Mouse (Mus musculus): ENCODE results near the gene Cuedc1. TPM values are rescaled to one million over a fixed set of nuclear protein-coding genes. Genes with fewer than 3 reads are reported as not detected.

Cuedc1 gene
- total RNA-seq, 2 experiments from 2014 or later = 27.9 to 31.8 TPM

DNA sequence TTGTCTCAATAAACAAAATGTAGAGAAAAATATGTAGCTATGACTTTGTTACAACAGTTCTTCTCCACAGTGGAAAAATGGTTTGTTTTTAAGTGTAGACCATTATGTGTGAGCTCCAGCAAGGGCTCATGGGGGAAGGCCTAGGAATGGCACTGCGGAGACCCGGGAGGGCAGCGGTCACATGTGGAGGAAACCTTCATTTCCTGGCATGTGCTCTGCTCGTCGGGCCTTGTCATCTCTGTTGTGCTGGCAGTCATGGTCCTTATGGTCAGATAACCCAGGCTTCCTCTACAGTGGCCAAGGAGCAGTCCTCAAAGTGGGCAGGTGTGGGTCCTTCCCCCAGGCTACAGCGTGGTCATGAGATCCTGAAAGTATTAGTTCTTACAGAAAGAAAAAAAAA lies 14.2 kb upstream of the Cuedc1 start:
- DNase-seq (ENCODE audit: low spot score in 2 of 2) = no peak

DNA sequence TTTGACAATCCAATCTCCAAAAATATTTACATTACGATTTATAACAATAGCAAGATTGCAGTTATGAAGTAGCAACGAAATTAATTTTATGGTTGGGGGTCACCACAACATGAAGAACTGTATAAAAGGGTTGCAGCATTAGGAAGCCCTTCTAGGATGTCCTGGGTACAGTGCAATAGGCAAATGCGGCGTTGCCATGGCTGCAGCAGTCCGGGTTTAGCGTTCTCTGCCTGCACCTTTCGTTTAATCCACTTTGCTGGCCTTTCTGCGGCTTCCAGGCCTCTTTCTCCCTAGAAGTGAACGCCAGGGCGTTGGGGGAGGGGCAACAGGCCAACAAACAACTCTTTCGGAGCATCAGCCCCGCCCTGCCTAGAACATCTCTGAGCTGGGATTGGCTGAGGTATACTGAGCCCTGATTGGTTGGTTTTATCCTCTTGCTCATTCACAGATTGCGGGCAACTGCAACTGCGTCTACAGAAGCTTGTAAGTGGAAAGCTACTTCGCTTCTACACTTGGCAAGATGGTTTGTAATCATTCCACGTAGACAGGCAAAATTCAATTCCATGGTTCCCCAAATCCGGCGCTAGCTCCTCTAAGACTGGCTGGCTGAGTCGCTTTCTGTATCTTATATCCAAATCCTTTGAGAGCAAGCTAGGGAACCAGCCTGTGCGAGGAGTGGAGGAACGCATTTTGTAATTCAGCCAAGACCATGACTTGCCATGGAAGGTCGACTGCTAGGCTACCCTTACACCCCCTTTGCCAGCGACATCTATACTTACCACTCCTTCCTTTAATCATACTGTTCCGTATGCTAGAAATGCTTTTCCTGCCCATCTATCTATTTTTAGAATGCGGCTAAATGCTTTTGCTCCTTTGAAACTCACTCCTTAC lies 10.9 kb upstream of the Cuedc1 start:
- DNase-seq (ENCODE audit: low spot score in 2 of 2) = peak; percentile 82 to 94

DNA sequence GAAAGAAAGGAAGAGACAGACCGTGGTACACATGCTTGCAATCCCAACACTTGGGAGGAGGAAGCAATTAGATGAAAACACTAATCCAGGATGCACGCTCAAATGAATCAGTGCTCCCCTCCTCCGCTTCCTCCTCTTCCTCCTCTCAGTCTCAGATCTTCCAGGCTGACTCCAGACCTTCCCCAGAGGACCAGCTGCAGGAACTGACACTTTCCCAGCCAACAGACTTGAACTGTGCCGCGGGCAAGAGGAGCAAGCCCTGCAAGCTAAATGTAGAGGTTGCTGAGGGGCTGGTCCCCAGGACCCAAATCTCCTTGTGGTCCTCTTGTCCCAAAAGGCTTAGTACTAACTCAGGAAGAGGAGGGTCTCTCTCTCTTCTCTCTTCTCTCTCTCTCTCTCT lies 8.7 kb upstream of the Cuedc1 start:
- DNase-seq (ENCODE audit: low spot score in 2 of 2) = no peak

DNA sequence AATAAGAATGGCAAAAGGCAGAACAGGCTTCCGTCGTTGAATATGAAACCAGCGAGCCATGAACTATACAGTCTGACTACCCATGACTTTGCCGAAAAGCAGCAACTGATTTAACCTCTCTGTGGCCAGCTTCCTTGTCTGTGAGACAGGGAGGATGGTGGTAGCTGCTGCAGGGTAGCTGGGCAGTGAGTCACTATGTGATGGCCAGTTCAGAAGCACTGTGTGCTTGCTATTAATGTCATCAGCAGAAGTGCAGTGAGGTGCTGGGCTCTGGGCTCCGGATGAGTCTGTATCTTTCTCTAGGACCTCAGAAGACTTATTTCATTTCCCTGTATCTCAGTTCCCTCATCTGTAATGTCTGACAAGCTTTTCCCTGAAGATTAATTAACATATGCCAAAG lies 7.6 kb upstream of the Cuedc1 start:
- no peak for DNase-seq (ENCODE audit: low spot score in 2 of 2)

DNA sequence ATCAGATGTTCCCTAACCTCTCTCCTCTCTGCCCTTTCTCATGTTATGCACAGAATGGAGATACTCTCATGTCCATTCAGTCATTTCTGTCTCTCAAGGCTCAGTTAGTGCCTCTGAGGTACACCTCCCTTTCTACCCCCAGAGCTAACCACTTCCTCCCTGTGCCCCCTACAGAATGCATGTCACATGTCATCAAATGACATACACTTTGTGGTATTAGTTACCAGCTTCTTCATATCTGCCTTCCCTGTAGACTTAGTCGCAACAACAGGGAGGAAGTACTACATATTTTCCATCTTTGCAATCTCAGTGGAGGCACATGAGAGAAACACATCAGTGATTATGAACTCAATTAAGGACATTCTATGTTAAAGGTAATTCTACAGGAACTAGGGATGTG lies 5.9 kb upstream of the Cuedc1 start:
- DNase-seq (ENCODE audit: low spot score in 2 of 2) = no peak

DNA sequence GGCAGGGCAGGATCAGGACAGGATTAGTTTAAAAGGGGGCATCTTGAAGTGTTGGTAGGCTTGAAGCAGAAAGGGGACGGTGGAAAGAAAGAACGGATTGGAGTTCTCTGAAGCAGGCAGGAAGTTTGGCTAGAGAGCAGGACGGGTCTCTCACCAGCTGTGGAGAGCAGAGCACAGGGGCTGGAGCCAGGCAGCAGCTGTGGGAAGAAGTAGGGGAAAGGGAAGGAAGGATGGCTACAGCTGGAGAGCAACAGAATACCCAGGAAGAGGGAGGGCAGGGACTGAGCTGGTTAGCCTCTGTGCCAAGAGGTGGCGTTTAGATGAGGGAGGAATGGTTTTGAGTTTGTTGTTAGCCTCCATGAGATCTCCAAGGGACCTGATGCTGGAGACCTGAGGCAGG lies 685 bp upstream of the Cuedc1 start:
- DNase-seq (ENCODE audit: low spot score in 2 of 2) = no peak

DNA sequence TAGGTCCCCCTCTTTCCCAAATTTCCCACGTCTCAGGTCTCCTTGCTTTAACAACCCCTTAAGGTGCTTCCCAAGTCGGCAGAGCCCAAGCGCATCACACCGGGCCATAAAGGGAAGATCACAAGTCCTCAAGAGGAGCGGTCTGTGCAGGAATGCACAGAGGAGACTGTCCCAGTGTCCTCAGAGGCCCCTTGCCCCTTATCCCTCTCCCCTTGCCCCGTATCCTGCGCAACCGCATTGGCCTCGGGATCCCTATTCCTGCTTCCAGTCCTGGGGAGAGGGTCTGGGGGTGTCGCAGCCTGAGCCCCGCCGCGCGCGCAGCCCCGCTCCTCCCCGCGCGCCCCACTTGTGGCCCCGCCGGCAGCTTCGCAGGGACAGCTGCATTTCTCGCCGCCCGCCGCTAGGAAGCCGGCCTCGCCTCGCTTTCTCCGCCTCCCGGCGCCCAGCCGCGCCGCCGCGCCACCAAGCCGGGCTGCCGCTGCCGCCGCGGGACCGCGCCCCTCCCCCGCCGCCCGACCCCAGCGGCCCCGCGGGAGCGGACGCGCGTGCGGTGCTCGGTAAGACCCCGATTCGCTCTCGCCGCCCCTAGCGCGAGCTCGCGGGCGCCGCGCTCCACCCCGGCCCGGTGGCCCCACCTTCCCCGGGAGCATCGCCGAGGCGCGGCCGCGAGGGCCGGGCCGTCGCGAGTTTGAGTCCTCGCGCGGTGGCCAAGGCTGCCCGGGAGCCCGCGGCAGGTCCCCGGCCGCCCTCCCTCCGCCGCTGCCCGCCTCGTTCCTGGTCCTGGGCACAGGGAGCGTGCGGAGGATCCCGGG lies 1.1 kb downstream of the Cuedc1 start:
- peak; percentile 71 to 76 for DNase-seq (ENCODE audit: low spot score in 2 of 2)

DNA sequence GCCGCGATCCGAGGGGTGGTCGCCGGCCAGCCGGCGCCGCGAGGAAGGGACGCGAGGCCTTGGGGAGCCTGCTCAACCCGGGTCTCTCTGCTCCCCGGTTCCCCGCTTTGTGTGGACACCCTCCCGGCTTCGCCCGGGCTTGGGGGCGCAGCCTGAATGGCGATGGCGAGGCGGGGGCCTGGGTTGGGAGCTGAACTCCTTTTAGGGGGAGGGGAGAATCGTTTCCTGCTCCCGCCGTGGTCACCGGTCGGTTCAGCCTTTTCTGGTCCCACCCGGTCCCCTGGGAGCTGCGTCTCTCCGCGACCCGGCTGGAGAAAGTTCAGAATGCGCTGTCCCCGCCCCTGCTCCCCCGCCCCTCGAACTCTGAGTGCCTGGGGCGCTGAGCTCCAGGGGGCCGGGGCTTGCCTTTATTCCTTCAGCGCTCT lies 1.8 kb downstream of the Cuedc1 start:
- peak in 1 of 2 experiments; percentile 29 for DNase-seq (ENCODE audit: low spot score in 2 of 2)

DNA sequence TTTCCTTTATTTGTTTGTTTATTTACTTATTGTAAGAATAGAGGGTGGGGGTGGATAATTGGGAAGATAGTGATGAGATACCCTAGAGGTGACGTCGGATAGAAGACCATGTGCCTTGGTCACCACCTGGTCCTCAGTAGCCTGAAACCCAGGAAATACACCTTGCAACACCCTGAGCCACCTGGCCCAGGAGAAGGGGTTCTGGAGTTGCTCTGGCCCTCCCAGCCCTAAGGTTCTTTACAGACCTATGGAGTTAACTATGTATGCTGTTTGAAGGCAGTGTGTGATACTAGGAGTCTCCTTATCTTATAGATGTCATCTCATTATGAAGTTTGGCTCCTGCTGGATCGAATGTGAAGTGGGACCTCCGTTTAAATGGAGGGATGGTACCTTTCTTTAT lies 2.3 kb downstream of the Cuedc1 start:
- DNase-seq (ENCODE audit: low spot score in 2 of 2) = no peak

DNA sequence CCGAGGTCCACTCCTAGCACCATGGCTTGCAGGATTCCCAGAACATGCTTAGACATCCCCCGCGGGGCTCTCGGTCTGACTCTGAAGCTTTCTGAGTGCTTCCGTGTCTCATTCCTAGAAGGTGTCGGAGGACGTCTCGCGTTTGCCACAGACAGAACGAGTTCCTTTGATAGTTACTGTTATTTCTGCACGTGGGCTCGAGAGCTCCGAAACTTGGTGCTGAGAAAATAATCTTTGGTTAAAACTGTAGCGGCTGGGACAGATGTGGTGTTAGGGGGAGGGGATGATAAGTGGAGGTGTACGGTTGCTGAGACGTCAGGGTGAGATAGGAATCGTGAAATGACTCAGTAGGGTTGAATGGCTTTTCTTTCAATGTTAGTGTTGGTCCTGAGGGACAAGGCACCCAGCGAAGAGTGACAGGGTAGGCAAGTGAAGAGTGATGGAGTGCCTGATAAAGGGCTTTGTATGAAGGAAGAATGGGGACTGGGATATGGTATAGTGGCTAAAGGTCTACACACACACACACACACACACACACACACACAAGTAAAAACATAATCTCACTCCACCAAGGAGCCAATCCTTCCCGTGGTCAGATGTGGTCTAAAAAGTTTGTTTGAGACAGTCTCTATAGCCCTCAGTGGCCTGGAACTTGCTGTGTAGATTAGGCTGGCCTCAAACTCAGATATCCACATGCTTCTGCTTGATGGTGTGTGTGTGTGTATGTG lies 5.5 kb downstream of the Cuedc1 start:
- no peak for DNase-seq (ENCODE audit: low spot score in 2 of 2)

DNA sequence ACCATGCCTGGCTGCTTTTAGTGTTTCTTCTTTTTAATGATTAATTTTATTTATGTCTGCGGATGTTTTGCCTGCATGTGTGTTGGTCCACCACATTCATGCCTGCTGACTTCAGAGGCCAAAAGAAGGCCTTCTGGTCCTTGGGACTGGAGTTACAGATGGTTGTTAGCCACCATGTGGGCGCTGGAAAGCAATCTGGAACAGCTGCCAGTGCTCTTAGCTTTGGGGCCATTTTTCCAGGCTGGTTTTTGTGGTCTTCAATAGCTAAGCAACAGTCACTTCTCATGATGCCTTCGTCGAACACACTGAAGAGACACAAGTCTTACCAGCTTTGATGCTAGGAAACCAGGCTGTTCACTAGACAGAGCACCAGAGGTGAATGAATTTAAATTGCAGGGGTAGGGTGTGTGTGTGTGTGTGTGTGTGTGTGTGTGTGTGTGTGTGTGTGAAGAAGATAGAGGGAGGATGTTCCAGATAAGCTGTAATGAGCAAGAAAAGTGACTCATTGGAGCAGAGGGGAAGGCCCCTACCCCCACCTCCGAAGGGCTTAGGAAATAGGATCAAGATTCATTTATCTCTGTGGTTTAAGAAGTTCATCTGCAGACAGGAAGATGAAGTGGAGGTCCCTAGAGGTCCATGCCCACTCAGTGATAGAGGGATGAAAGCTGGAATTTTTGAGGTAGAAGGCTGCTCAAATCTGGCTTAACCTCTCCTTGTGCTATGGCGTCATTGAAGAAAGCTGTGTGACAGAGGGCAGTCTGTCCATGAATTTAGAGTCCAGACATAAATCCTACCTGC lies 7.8 kb downstream of the Cuedc1 start:
- no peak for DNase-seq (ENCODE audit: low spot score in 2 of 2)

DNA sequence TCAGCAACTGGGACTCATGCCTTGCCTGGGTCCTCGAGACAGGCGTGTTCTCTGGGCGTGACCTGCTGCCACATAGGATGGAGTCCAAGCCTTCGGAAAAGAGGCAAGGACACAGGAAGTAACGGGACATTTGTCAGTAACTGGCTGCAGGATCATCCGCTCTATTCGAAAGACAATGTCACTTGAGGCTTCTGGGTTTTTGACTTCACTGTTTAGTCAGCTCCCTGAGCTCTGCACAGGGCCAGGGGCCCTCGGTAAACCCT lies 8.4 kb downstream of the Cuedc1 start:
- no peak for DNase-seq (ENCODE audit: low spot score in 2 of 2)

DNA sequence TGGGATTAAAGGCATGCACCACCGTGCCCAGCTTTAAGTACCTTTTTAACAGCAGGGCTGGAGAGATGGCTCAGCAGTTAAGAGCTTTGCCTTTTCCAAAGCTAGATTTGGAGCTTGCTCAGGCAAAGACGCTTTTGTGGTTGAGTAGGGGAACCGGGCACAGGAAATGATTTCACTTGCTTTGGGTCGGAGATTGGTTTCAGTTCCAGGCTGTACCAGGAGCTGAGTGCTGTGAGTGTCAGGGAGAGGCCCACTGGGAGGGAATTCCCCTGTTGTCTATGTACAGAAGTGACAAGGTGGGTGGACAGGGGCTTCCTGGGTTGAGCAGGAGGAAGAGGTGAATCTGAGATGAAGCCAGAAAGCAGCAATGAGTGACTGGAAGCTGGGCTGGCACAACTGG lies 9.5 kb downstream of the Cuedc1 start:
- no peak for DNase-seq (ENCODE audit: low spot score in 2 of 2)

DNA sequence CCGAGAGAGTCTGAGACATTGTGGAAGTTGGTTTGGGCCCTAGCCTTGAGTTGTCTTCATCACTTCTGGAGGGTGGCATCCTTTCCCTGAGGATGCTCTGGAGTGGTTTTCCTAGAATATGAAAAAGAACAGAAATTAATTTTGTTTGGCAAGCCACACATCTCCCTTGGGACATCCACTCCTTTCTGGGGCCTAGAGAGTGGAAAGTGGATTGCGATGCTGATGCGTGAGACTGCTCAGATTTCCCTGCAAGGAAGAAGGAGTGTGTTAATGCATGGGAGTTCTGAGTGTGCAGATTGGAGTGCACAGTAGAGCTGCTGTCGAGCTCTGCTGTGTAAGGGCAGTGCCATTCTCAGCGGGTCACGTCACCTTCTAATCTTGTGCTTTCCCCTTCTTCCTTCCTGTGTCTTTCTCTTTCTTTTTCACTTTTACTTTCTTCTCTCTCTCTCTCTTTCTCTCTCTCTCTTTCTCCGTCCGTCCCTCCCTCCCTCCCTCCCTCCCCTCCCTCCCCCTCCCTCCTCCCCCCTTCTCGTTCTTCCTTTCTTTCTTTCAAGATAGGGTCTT lies 12.3 kb downstream of the Cuedc1 start:
- DNase-seq (ENCODE audit: low spot score in 2 of 2) = no peak

DNA sequence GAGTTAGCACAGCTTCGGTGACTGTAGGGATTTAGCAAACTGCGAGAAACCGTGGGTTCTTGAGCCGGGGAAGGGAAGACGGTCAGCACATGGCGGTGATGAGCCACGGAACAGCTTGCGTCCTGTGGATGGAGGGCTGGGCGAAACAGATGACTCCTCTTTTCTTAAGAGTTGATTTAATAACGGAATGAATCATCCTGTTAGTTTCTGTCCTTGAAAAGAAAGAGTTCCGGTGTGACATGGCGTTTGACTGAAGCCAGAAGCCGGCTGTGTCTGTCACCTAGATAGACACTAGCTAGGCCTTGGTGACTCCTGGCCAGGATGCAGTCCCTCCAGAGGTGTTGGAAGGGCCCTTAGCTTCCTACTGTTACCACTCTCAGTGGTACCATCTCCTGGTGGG lies 14.2 kb downstream of the Cuedc1 start:
- DNase-seq (ENCODE audit: low spot score in 2 of 2) = no peak

DNA sequence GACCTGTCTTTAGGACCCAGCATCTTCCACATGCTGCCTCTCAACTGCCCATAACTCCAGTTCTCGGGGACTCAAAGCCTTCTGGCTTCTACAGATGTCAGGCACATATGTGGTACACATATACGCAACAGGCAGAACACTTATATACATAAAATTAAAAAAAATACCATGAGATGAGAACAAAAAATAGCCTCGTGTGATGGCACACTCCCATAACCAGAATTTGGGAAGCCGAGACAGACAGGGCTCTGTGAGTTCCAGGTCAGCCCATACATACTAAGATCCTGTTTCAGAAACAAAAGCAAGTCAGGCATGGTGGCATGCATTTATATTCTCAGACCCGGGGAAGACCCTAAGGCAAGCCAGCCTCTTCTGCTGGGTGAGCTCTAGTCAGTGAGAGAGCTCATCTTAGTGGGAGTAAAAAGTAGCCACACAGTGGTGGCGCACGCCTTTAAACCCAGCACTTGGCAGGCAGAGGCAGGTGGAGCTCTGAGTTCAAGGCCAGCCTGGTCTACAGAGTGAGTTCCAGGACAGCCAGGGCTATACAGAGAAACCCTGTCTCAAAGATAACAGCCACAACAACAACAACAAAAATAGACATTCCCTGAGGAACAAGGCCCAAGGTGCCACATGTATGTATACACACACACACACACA lies 14.9 kb downstream of the Cuedc1 start:
- no peak for DNase-seq (ENCODE audit: low spot score in 2 of 2)

DNA sequence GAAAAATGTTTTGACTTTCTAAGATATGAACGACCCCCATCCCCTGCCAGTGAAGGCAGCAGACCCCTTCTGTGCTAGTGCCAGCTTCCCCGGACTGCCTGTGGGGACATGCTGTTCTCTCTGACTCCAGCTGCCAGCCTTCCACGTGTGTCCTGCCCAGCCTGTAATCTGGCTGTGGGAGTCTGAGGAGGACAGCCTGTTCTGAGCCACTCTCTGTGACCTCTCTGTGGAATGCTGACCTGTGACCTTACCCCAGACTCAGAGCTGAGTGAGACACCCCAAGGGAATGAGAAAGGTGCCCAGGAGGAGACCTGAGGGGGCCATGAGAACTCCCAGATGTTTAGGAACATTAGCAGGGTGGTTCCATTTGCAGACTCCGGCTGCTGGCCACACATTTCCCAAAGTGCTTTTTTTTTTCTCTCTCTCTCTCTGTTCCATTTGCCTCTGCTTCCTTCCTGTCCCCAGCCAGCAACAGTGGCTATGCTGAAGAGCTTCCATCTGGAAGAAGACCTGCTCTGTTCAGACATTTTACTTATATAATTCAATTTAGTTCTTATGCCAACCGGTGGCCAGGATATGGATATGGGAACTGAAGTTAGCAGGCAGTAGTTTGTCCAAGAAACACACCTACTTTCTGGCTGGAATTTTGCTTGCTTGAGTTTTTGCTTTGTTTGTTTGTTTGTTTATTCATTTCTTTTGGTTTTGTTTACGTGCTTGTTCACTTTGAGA lies 15.8 kb downstream of the Cuedc1 start:
- DNase-seq (ENCODE audit: low spot score in 2 of 2) = no peak

DNA sequence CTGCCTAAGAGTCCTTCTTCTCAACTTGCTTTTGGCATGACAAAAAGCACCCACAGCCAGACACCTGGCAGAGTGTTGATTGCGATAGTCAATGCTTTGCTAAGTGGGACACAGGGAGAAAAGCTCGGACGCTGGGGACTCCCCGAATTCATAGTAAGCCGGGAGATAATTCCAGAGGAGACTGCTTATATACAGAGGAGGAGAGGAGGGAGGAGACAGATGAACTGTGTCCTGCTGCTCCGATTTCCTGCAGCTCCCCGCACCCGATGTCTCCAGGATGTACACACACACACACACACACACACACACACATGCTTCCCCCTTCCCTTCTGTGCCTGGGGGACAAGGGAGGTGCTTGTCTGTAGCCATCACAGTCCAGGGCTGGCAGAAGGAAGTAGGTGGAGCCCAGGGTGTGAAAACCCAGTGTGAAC lies 17.0 kb downstream of the Cuedc1 start:
- DNase-seq (ENCODE audit: low spot score in 2 of 2) = no peak

DNA sequence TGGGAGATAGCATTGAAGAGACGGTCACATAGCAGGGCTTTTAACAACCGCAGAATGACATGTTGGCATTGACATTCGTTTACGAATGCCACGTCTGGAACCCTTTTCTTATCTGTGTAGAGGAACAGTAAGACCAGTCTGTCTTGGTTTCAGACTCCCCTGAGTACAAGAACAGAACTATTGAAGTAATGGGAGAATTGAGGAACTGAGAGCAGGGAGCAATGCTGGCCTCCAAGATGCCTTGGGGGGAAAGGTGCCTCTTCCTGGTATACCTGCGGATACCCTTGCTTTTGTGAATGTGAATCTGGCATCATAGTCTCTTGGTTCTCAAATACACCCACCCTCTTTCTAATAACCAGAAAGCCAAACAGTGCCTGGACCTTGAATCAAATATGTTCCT lies 18.7 kb downstream of the Cuedc1 start:
- DNase-seq (ENCODE audit: low spot score in 2 of 2) = no peak
